In genomic region chr15:32778599-32779273, GRCm38 (mm10) we compare ENCODE assay signal across 8 mouse cellular contexts.
A peak's percentile ranks its signal among the peaks of the same experiment; 100 is the strongest.
DNase-seq lines count a peak whose midpoint lies in the region; ATAC-seq and TF ChIP-seq lines count a peak whose summit lies in the region.
"Not testable (repeated sequence)": the region's sequence is repeated elsewhere in the genome, so short reads cannot be mapped to it uniquely, and the experiment has no call there.

No protein-coding gene starts in this region.

- TF ChIP-seq POLR2A in ES-Bruce4 (IDR thresholded peaks at IDR 0.05; ENCODE audit: insufficient read depth, low read length), result not testable (repeated sequence)

- not testable (repeated sequence) for H3K4me1 ChIP-seq in ES-Bruce4 (ENCODE audit: control insufficient read depth, insufficient read depth, low read length); forebrain, embryonic 16.5 days (replicated peaks; ENCODE audit: control insufficient read depth, insufficient read depth, low read length); heart, embryonic 16.5 days (ENCODE audit: control insufficient read depth, insufficient read depth, low read length); midbrain, embryonic 12.5 days
- H3K4me1 ChIP-seq in limb, embryonic 13.5 days, result peaks cover 11% of the 10 kb centered on the region

- H3K9me3 ChIP-seq in ES-Bruce4 (replicated peaks; ENCODE audit: control insufficient read depth, insufficient read depth, low read length, poor library complexity, severe bottlenecking); forebrain, embryonic 16.5 days (ENCODE audit: control insufficient read depth, low read length); heart, embryonic 16.5 days (replicated peaks; ENCODE audit: control insufficient read depth, low read length); limb, embryonic 13.5 days; midbrain, embryonic 12.5 days: not testable (repeated sequence)

- under 1% methylated on average over 33 of the region's 34 CpGs for WGBS in forebrain, embryonic 16.5 days
- under 1% methylated on average over 33 of the region's 34 CpGs for WGBS in heart, embryonic 16.5 days
- under 1% methylated on average over 33 of the region's 34 CpGs for WGBS in limb, embryonic 13.5 days
- WGBS in midbrain, embryonic 12.5 days, result under 1% methylated on average over 33 of the region's 34 CpGs

- TF ChIP-seq CTCF in ES-Bruce4 (IDR thresholded peaks at IDR 0.05; ENCODE audit: low read depth, low read length), result not testable (repeated sequence)

- H3K4me3 ChIP-seq in ES-Bruce4 (ENCODE audit: low read depth, low read length), result peak overlapping the region; percentile 77
- peak overlapping the region; percentile 62 for H3K4me3 ChIP-seq in forebrain, embryonic 16.5 days (replicated peaks; ENCODE audit: low read length)
- H3K4me3 ChIP-seq in heart, embryonic 16.5 days (ENCODE audit: low read length), result peak overlapping the region; percentile 66
- peak overlapping the region; percentile 64 for H3K4me3 ChIP-seq in limb, embryonic 13.5 days
- peak overlapping the region; percentile 58 for H3K4me3 ChIP-seq in midbrain, embryonic 12.5 days

- peak; percentile 97 for ATAC-seq in forebrain, embryonic 16.5 days
- peak; percentile 96 for ATAC-seq in heart, embryonic 16.5 days (replicated peaks; ENCODE audit: extremely low read depth, insufficient read depth, low FRiP score)
- peak; percentile 97 for ATAC-seq in limb, embryonic 13.5 days (ENCODE audit: low FRiP score, low read depth)
- ATAC-seq in midbrain, embryonic 12.5 days (ENCODE audit: low FRiP score, low read depth), result peak; percentile 98

- not testable (repeated sequence) for H3K27ac ChIP-seq in ES-Bruce4 (ENCODE audit: insufficient read depth, low read length); midbrain, embryonic 12.5 days (replicated peaks)
- H3K27ac ChIP-seq in forebrain, embryonic 16.5 days (ENCODE audit: low read length), result peak overlapping the region; percentile 41
- H3K27ac ChIP-seq in heart, embryonic 16.5 days (ENCODE audit: low read length), result peak overlapping the region; percentile 40; the same call in 1 of the 2 replicates
- H3K27ac ChIP-seq in limb, embryonic 13.5 days, result peak overlapping the region; percentile 81

- H3K27me3 ChIP-seq in ES-Bruce4 (ENCODE audit: control insufficient read depth, insufficient read depth, low read length, poor library complexity, severe bottlenecking); forebrain, embryonic 16.5 days (replicated peaks; ENCODE audit: control insufficient read depth, insufficient read depth, low read length); heart, embryonic 16.5 days (ENCODE audit: control insufficient read depth, insufficient read depth, low read length); limb, embryonic 13.5 days; midbrain, embryonic 12.5 days: not testable (repeated sequence)

- peak overlapping the region; percentile 51 for H3K9ac ChIP-seq in ES-Bruce4 (ENCODE audit: low read depth, poor library complexity, severe bottlenecking)
- H3K9ac ChIP-seq in forebrain, embryonic 16.5 days (replicated peaks; ENCODE audit: low read depth, low read length), result peak overlapping the region; percentile 53
- peak overlapping the region; percentile 57 for H3K9ac ChIP-seq in heart, embryonic 16.5 days (ENCODE audit: low read length)
- H3K9ac ChIP-seq in limb, embryonic 13.5 days, result peak overlapping the region; percentile 73
- H3K9ac ChIP-seq in midbrain, embryonic 12.5 days (replicated peaks), result peak overlapping the region; percentile 58

- not testable (repeated sequence) for TF ChIP-seq EP300 in ES-Bruce4 (IDR thresholded peaks at IDR 0.05; ENCODE audit: insufficient read depth, low read depth, low read length)

- not testable (repeated sequence) for H3K36me3 ChIP-seq in ES-Bruce4 (ENCODE audit: control insufficient read depth, insufficient read depth, low read length, poor library complexity, severe bottlenecking); forebrain, embryonic 16.5 days (ENCODE audit: control insufficient read depth, insufficient read depth); heart, embryonic 16.5 days (ENCODE audit: control insufficient read depth, insufficient read depth); limb, embryonic 13.5 days; midbrain, embryonic 12.5 days

- H3K4me2 ChIP-seq in forebrain, embryonic 16.5 days (ENCODE audit: low read length), result peak overlapping the region; percentile 77
- H3K4me2 ChIP-seq in heart, embryonic 16.5 days (ENCODE audit: low read depth, low read length), result peak overlapping the region; percentile 64
- H3K4me2 ChIP-seq in limb, embryonic 13.5 days (replicated peaks), result peak overlapping the region; percentile 75
- peak overlapping the region; percentile 75 for H3K4me2 ChIP-seq in midbrain, embryonic 12.5 days (replicated peaks)

- DNase-seq in cerebellum, adult 9-10 months, result peak; percentile 83
- DNase-seq in kidney, postnatal 10 days, result peak; percentile 83
- DNase-seq in skeletal muscle tissue, adult 2 months (ENCODE audit: low read depth, low spot score), result peak; percentile 83
